ENCODE assay signal across 8 mouse cellular contexts in genomic region chr6:83914720-83915271, GRCm38 (mm10). TPM values are rescaled to one million over a fixed set of nuclear protein-coding genes. Genes with fewer than 3 reads are reported as not detected.
DNase-seq lines count a peak whose midpoint lies in the region; ATAC-seq and TF ChIP-seq lines count a peak whose summit lies in the region.

No protein-coding gene starts in this region.

- no peaks in the 10 kb centered on the region for H3K36me3 ChIP-seq in C2C12 (ENCODE audit: control insufficient read depth, insufficient read depth)
- H3K36me3 ChIP-seq in hindbrain, embryonic 15.5 days, result no peaks in the 10 kb centered on the region
- no peaks in the 10 kb centered on the region for H3K36me3 ChIP-seq in midbrain, embryonic 12.5 days

- WGBS in hindbrain, embryonic 15.5 days, result 0% methylated on average over 40 of the region's 40 CpGs
- WGBS in midbrain, embryonic 12.5 days, result under 1% methylated on average over 40 of the region's 40 CpGs

- no peak for DNase-seq in gastrocnemius, adult 2 months
- no peak for DNase-seq in gastrocnemius, postnatal 10 days
- DNase-seq in embryo, embryonic 11.5 days (ENCODE audit: low read depth, low spot score), result peak; percentile 32
- DNase-seq in cerebellum, adult 11-12 months, result no peak
- no peak for DNase-seq in cerebellum, adult 9-10 months

- peaks cover 56% of the 10 kb centered on the region for H3K79me2 ChIP-seq in C2C12 (ENCODE audit: control insufficient read depth, insufficient read depth)

- ATAC-seq in hindbrain, embryonic 15.5 days (ENCODE audit: low FRiP score, low read depth), result peak; percentile 74; the same call in 1 of the 2 replicates
- ATAC-seq in midbrain, embryonic 12.5 days (ENCODE audit: low FRiP score, low read depth), result peak; percentile 64

- no peak for TF ChIP-seq CTCF in gastrocnemius, adult 2 months (IDR thresholded peaks at IDR 0.05)
- no peak for TF ChIP-seq CTCF in C2C12 (IDR thresholded peaks at IDR 0.05; ENCODE audit: control insufficient read depth, insufficient read depth, insufficient read length)

- H3K4me2 ChIP-seq in hindbrain, embryonic 15.5 days, result peak overlapping the region; percentile 53
- peak overlapping the region; percentile 62 for H3K4me2 ChIP-seq in midbrain, embryonic 12.5 days (replicated peaks)

- peaks cover 3% of the 10 kb centered on the region for H3K4me1 ChIP-seq in hindbrain, embryonic 15.5 days (replicated peaks)
- no peaks in the 10 kb centered on the region for H3K4me1 ChIP-seq in midbrain, embryonic 12.5 days

- H3K9ac ChIP-seq in hindbrain, embryonic 15.5 days, result peak overlapping the region; percentile 98
- H3K9ac ChIP-seq in midbrain, embryonic 12.5 days (replicated peaks), result peak overlapping the region; percentile 98

- peak overlapping the region; percentile 86 for H3ac ChIP-seq in C2C12 (ENCODE audit: control insufficient read depth, insufficient read length, low read depth)

- peaks cover 50% of the 10 kb centered on the region for H3K79me3 ChIP-seq in C2C12 (ENCODE audit: low read depth)

- H3K27me3 ChIP-seq in C2C12 (ENCODE audit: control insufficient read depth, insufficient read depth, insufficient read length), result no peaks in the 10 kb centered on the region
- no peaks in the 10 kb centered on the region for H3K27me3 ChIP-seq in hindbrain, embryonic 15.5 days
- H3K27me3 ChIP-seq in midbrain, embryonic 12.5 days, result no peaks in the 10 kb centered on the region

- peak overlapping the region; percentile 99 for H3K4me3 ChIP-seq in gastrocnemius, adult 2 months
- peak overlapping the region; percentile 75 for H3K4me3 ChIP-seq in C2C12 (ENCODE audit: insufficient read depth, poor library complexity, severe bottlenecking)
- peak overlapping the region; percentile 80 for H3K4me3 ChIP-seq in hindbrain, embryonic 15.5 days
- peak overlapping the region; percentile 80 for H3K4me3 ChIP-seq in midbrain, embryonic 12.5 days

- intact Hi-C loops in gastrocnemius, adult 2 months (cut with DNase I), result loop anchor here (1.0 kb wide), 1 partner anchor 33 kb away; no protein-coding TSS in a partner anchor

- peak overlapping the region; percentile 97 for H3K27ac ChIP-seq in gastrocnemius, adult 2 months
- H3K27ac ChIP-seq in hindbrain, embryonic 15.5 days (replicated peaks), result peak overlapping the region; percentile 99
- peak overlapping the region; percentile 97 for H3K27ac ChIP-seq in midbrain, embryonic 12.5 days (replicated peaks)

- no peaks in the 10 kb centered on the region for H3K9me3 ChIP-seq in hindbrain, embryonic 15.5 days
- no peaks in the 10 kb centered on the region for H3K9me3 ChIP-seq in midbrain, embryonic 12.5 days

TF ChIP-seq in C2C12, 6 proteins besides CTCF, POLR2A, EP300 and RAD21:
- no peak for TF ChIP-seq FOSL1 (IDR thresholded peaks at IDR 0.05; ENCODE audit: insufficient read depth, low read length, poor library complexity, severe bottlenecking)
- TF ChIP-seq USF1 (IDR thresholded peaks at IDR 0.05; ENCODE audit: low read depth), result no peak
- no peak for TF ChIP-seq MYOD1 (IDR thresholded peaks at IDR 0.05; ENCODE audit: control insufficient read depth, insufficient read length, low read depth)
- no peak for TF ChIP-seq MAX (IDR thresholded peaks at IDR 0.05)
- no peak for TF ChIP-seq MYOG (IDR thresholded peaks at IDR 0.05; ENCODE audit: control insufficient read depth, extremely low read depth, insufficient read length)
- no peak for TF ChIP-seq CEBPB (IDR thresholded peaks at IDR 0.05; ENCODE audit: low read depth)

RNA-seq across cellular contexts. Expression of gene Zfp638, which starts 47.9 kb away (rescaled TPM):
- 10 to 100 TPM; 50.4 to 52.1 TPM for total RNA-seq in gastrocnemius, adult 2 months (2021)
- total RNA-seq in gastrocnemius, postnatal 10 days (2021), result 10 to 100 TPM; 40.3 to 62.3 TPM
- polyA plus RNA-seq in C2C12 (2012; fragmentation: generic; extraction: Trizol), result 7.0 TPM
- 65.4 and 74.5 TPM in 2 replicates for polyA plus RNA-seq in hindbrain, embryonic 15.5 days (2015; fragmentation: Nextera tagmentation; extraction: Ambion mirVana)
- 102 and 110 TPM in 2 replicates for polyA plus RNA-seq in midbrain, embryonic 12.5 days (2016; fragmentation: Nextera tagmentation; extraction: Ambion mirVana)
